Mouse (Mus musculus) embryonic stem cell, embryonic (primary cell): ENCODE results near the gene Abhd14a.

Experiments used
- CTCF ChIA-PET, 4 experiments: fragments of 300-600 bp in 2 of 4; fragments of 350-600 bp in 2 of 4; sonication (Branson Sonifier 250); formaldehyde crosslinking; loops; one replicate each; lab custom pipeline; 2022; ENCODE audit warnings: inconsistent platforms in 2 of 4; lab: Charles Lee
- POLR2A ChIA-PET, 4 experiments: fragments of 300-600 bp in 2 of 4; fragments of 350-600 bp in 2 of 4; sonication (Branson Sonifier 250); formaldehyde crosslinking; loops; one replicate each; lab custom pipeline; 2022; ENCODE audit warnings: antibody characterized with exemption in 4 of 4, inconsistent platforms in 1 of 4; lab: Charles Lee

Gene Abhd14a

GRCm38 (mm10) chr9:106399808-106400207, 47.7 kb downstream of the Abhd14a start:
- ChIA-PET POLR2A (interaction anchor here in 1 of 4 experiments (0.6 kb wide), 1 partner anchor 19 kb away, joined by 3 read pairs; no protein-coding TSS in a partner anchor), CTCF (no interaction called here)

GRCm38 (mm10) chr9:106398667-106399311, 48.7 kb downstream of the Abhd14a start:
- POLR2A ChIA-PET, result no interaction called here
- CTCF ChIA-PET, result no interaction called here

- CTCF ChIA-PET, result interaction anchor here in 3 of 4 experiments (0.6 to 0.7 kb wide), 3 partner anchors 14 to 186 kb away, joined by 3 to 8 read pairs (median 3); no protein-coding TSS in a partner anchor
- POLR2A ChIA-PET, result interaction anchor here in 3 of 4 experiments (0.6 to 1.3 kb wide), 6 partner anchors 16 to 104 kb away, joined by 3 to 5 read pairs (median 4); partner anchors contain the start of gene Parp3 (in 1 of the 3)
Observed at GRCm38 (mm10) chr9:106397733-106398132, 49.7 kb downstream of the Abhd14a start.

GRCm38 (mm10) chr9:106394649-106395602, 52.6 kb downstream of the Abhd14a start:
- ChIA-PET POLR2A (interaction anchor here in 3 of 4 experiments (0.6 to 1.7 kb wide), 7 partner anchors 9 to 73 kb away, joined by 3 to 7 read pairs (median 3); partner anchors contain the start of gene Rpl29 (in 1 of the 3)), CTCF (interaction anchor here in 2 of 4 experiments (0.7 to 1.7 kb wide), 5 partner anchors 27 to 1209 kb away, joined by 3 to 4 read pairs (median 4); no protein-coding TSS in a partner anchor)

GRCm38 (mm10) chr9:106393548-106393947, 53.9 kb downstream of the Abhd14a start:
- CTCF ChIA-PET, result interaction anchor here in 3 of 4 experiments (0.5 to 1.7 kb wide), 4 partner anchors 8 to 84 kb away, joined by 3 to 4 read pairs (median 4); no protein-coding TSS in a partner anchor
- POLR2A ChIA-PET, result interaction anchor here in 2 of 4 experiments (0.6 to 2.8 kb wide), 6 partner anchors 8 to 36 kb away, joined by 3 to 11 read pairs (median 4); partner anchors contain the start of gene Rpl29 (in 1 of the 2)

GRCm38 (mm10) chr9:106392828-106393527, 54.5 kb downstream of the Abhd14a start:
- ChIA-PET CTCF (interaction anchor here in 2 of 4 experiments (0.8 to 1.7 kb wide), 2 partner anchors 29 to 44 kb away, joined by 3 to 4 read pairs; no protein-coding TSS in a partner anchor), POLR2A (interaction anchor here in 2 of 4 experiments (0.7 to 2.8 kb wide), 7 partner anchors 7 to 111 kb away, joined by 3 to 11 read pairs (median 4); no protein-coding TSS in a partner anchor)
